In genomic region chr7:130426586-130426985, GRCm38 (mm10) we compare ENCODE assay signal across 14 mouse cellular contexts.
A peak's percentile ranks its signal among the peaks of the same experiment; 100 is the strongest.
DNase-seq lines count a peak whose midpoint lies in the region; ATAC-seq and TF ChIP-seq lines count a peak whose summit lies in the region.
"Had no signal": no experiment of that assay in that cellular context is flagged by ENCODE, and none has a peak within 500 bp of the region (broad histone marks: within the 10 kb centered on the region; RNA-seq: fewer than 3 reads in every experiment).

No protein-coding gene starts in this region.

- WGBS in kidney, embryonic 15.5 days, result 3% methylated on average over 5 of the region's 5 CpGs
- WGBS in limb, embryonic 11.5 days, result 4% methylated on average over 5 of the region's 5 CpGs

- TF ChIP-seq CTCF in gastrocnemius, adult 2 months (IDR thresholded peaks at IDR 0.05), result no peak

- intact Hi-C loops in gastrocnemius, adult 2 months (cut with DNase I), result no loop called here

- H3K36me3 ChIP-seq in kidney, embryonic 15.5 days, result no peaks in the 10 kb centered on the region
- no peaks in the 10 kb centered on the region for H3K36me3 ChIP-seq in limb, embryonic 11.5 days (ENCODE audit: control insufficient read depth, insufficient read depth, low read length)
- H3K36me3 ChIP-seq: liver, embryonic 12.5 days had no signal

- no peaks in the 10 kb centered on the region for H3K27me3 ChIP-seq in kidney, embryonic 15.5 days
- H3K27me3 ChIP-seq in limb, embryonic 11.5 days (ENCODE audit: control insufficient read depth, insufficient read depth, low read length), result no peaks in the 10 kb centered on the region
- H3K27me3 ChIP-seq: liver, embryonic 12.5 days had no signal

- peak; percentile 85 for ATAC-seq in kidney, embryonic 15.5 days (replicated peaks; ENCODE audit: low FRiP score)
- ATAC-seq in limb, embryonic 11.5 days (ENCODE audit: insufficient number of reproducible peaks, low FRiP score, low TSS enrichment, low read depth), result peak; percentile 95
- ATAC-seq: intestine, embryonic 16.5 days; liver, embryonic 12.5 days had no signal

- peak overlapping the region; percentile 15; the same call in 1 of the 2 replicates for H3K27ac ChIP-seq in kidney, embryonic 15.5 days
- H3K27ac ChIP-seq in limb, embryonic 11.5 days (replicated peaks; ENCODE audit: low read depth, low read length), result peak overlapping the region; percentile 69
- no peak overlapping the region for H3K27ac ChIP-seq in gastrocnemius, adult 2 months
- H3K27ac ChIP-seq: liver, embryonic 12.5 days; macrophage had no signal

- no peak overlapping the region for H3K9ac ChIP-seq in kidney, embryonic 15.5 days
- H3K9ac ChIP-seq in limb, embryonic 11.5 days (ENCODE audit: low read length), result no peak overlapping the region
- H3K9ac ChIP-seq: liver, embryonic 12.5 days had no signal

- H3K4me3 ChIP-seq in kidney, embryonic 15.5 days (replicated peaks), result no peak overlapping the region
- no peak overlapping the region for H3K4me3 ChIP-seq in limb, embryonic 11.5 days (ENCODE audit: low read depth, low read length)
- H3K4me3 ChIP-seq in gastrocnemius, adult 2 months, result no peak overlapping the region
- H3K4me3 ChIP-seq: liver, embryonic 12.5 days had no signal

- no peak overlapping the region for H3K4me2 ChIP-seq in kidney, embryonic 15.5 days
- no peak overlapping the region; the same call in 1 of the 2 replicates for H3K4me2 ChIP-seq in limb, embryonic 11.5 days (ENCODE audit: low read depth, severe bottlenecking)
- H3K4me2 ChIP-seq: liver, embryonic 12.5 days had no signal

- no peak for DNase-seq in kidney, postnatal 36 days
- peak; percentile 12 for DNase-seq in adipocyte (ENCODE audit: low spot score)
- peak; percentile 88 for DNase-seq in embryo, embryonic 10.5 days (ENCODE audit: low spot score)
- peak; percentile 74 for DNase-seq in limb, embryonic 11.5 days (ENCODE audit: low spot score)
- DNase-seq in gastrocnemius, adult 2 months, result no peak
- no peak for DNase-seq in cerebellum, adult 9-11 months
- no peak for DNase-seq in adrenal gland, postnatal 36 days
- DNase-seq: cerebellum, postnatal 36 days; layer of hippocampus, postnatal 36 days; right cerebral cortex, postnatal 14 days had no signal

- H3K9me3 ChIP-seq in kidney, embryonic 15.5 days (replicated peaks), result no peaks in the 10 kb centered on the region
- no peaks in the 10 kb centered on the region for H3K9me3 ChIP-seq in limb, embryonic 11.5 days (ENCODE audit: control insufficient read depth, low read length)
- H3K9me3 ChIP-seq: liver, embryonic 12.5 days had no signal

- peaks cover 8% of the 10 kb centered on the region for H3K4me1 ChIP-seq in kidney, embryonic 15.5 days
- peaks cover 11% of the 10 kb centered on the region for H3K4me1 ChIP-seq in limb, embryonic 11.5 days (ENCODE audit: control insufficient read depth, insufficient read depth, low read length)
- H3K4me1 ChIP-seq: liver, embryonic 12.5 days had no signal

Comparison
In these comparisons a context has a peak if more than half of its experiments do, and no peak if none do; other contexts are left out.
1. DNase-seq: peak in adipocyte (single experiment), embryo, embryonic 10.5 days (single experiment) and limb, embryonic 11.5 days (single experiment); none in kidney, postnatal 36 days (0 of 2), gastrocnemius, adult 2 months (single experiment), cerebellum, adult 9-11 months (single experiment) and adrenal gland, postnatal 36 days (0 of 2).